Mouse (Mus musculus) c-Kit-positive CD71-positive TER-119-negative erythroid progenitor cells, embryonic 14.5 days (primary cell): ENCODE results near the gene Sqstm1.
"Not testable (repeated sequence)": the region's sequence is repeated elsewhere in the genome, so short reads cannot be mapped to it uniquely, and the experiment has no call there.

ENCODE experiments used
- DNase-seq: peaks from one replicate; pipeline ENCODE4 v3.0.0-alpha.2; 2013; ENCODE audit warnings: low read depth

The Sqstm1 gene

DNA sequence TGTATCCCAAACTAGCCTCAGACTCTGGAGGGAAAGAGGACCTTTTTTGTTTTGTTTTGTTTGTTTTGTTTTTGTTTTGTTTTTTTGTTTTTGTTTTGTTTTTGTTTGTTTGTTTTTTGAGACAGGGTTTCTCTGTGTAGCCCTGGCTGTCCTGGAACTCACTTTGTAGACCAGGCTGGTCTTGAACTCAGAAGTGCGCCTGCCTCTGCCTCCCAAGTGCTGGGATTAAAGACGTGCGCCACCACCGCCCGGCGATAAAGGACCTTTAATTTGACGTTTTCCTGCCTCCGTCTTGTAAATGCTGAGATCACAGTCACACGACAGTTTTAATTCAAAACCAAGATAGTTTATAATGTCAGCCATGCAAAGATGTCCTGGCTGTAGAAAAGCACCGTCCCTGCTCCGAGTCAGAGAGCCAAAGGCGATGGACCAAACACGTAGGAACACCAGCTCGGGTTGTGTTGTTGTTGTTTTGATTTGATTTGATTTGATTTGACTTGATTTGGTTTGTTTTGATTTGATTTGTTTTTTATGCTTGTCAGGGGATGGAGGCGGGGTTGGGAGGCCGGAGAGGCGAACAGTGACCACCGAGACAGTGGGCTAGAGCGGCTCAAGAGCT lies 36.4 kb downstream of the Sqstm1 start, which contains the start of gene Mrnip:
Gene Mrnip (plus strand): TSS at position 334 of the 619 bp plus-strand sequence.
- not testable (repeated sequence) for DNase-seq

- no peak for DNase-seq
These were observed 42.3 kb downstream of the Sqstm1 start for GRCm38 (mm10) chr11:50168352-50168751.

DNA sequence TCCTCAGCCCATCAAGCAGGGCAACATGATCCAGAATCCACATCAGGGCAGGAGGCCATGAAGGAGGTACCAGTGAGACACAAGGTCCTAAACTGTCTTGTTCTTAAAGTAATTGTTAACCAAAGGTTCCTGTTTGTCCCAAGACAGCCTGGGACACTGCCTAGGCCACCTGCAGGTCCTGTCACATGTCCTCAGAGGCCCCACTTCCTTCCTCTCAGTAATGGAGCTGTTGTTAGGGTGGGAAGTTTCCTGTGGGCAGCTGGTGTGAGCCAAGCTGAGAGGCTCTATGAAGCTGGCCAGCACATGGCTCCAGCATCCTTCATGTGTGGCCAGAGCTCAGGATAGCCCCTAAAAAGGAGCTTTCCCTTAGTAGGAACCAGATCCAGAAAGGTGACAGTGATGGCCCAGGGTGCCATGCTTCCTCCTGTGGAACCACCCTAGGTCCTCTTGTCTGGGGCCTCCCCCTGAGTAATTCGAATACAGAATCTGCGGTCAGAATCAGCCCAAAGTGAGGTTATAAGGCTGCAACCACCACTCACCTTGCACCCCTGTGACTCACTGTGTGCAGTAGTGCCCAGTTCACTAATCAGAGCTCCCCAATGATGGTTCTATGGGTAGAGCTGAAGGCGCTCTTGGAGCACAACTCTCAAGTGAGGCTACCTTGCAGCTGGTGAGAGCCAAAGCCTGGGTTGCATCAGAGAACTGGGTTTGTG lies 48.1 kb downstream of the Sqstm1 start:
- no peak for DNase-seq

- DNase-seq = peak; percentile 50
These were observed 48.9 kb downstream of the Sqstm1 start for GRCm38 (mm10) chr11:50161578-50162304.

GRCm38 (mm10) chr11:50159347-50159746 lies 51.3 kb downstream of the Sqstm1 start:
- no peak for DNase-seq

- no peak for DNase-seq
These were observed 52.3 kb downstream of the Sqstm1 start for GRCm38 (mm10) chr11:50158346-50158745.

- no peak for DNase-seq
These were observed 53.8 kb downstream of the Sqstm1 start for GRCm38 (mm10) chr11:50156725-50157258.

- no peak for DNase-seq
These were observed 54.8 kb downstream of the Sqstm1 start for GRCm38 (mm10) chr11:50155785-50156184.

- no peak for DNase-seq
These were observed 55.7 kb downstream of the Sqstm1 start for GRCm38 (mm10) chr11:50154777-50155520.

DNA sequence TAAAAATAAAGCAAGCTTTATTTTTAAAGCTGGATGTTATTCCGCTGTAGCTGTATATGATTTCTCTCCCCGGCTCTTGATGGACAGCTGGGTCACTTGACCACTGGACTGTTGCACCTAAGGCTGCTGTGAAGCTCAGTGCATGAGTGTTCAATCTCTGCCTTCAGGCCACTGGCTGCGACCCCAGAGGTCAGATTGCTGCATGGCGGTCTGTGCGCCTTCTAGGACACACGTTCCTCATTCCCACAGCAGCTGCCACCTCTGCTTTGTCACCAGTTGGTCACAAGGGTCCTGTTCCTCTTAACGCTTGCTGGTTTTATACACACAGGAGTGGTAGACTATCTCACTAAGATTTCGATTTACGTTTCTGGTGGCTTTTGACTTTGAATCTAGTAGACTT lies 56.5 kb downstream of the Sqstm1 start:
- no peak for DNase-seq

DNA sequence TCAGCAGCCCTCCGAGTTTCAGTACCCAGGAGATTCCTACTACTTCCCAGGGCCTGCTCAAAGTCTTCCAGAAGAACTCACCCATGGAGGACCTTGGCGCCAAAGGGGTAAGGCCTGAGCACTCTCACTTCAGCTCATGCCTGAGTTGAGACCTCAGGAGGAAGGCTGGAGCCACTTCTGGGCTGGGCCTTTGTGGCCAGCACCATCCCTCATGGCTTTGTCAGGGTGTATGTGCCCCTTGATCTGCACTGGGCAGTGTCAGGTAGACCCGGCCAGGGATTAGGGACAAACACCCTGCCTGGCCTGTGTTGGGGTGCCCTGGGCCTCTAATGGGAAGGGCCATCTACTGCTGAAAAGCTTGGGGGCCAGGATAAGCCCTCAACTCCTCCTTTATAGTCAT lies 59.3 kb downstream of the Sqstm1 start:
- no peak for DNase-seq

DNA sequence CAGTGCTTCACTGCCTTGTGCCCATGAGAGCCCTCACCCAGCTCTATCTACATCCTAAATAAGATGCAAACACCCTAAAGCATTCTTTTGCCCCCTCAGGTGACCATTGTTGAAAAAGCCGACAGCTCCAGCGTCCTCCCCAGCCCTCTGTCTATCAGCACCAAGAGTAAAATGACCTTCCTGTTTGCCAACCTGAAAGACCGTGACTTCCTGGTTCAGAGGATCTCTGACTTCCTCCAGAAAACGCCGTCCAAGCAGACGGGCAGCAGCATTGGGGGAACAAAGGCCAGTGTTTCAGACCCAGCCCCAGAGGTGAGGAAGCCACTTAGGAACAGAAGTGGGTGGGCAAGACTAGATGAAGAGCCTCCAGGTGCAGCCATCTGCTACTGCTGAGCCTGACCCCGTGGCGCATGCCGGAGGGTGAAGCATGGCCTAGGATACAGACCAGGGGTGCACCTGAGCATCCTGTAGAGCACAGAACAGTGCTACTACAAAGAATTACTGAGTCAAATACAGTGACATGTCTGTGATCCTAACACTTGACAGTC lies 61.0 kb downstream of the Sqstm1 start:
- DNase-seq = no peak
